Mouse (Mus musculus) urinary bladder, postnatal 14 days (tissue): ENCODE measurements at regions not wholly inside any gene's neighbourhood (a gene's known extent, or its start where the extent isn't known, plus 50 kb on each side); places are given as distances from the start of the nearest gene placed in this dataset.
"Not testable (repeated sequence)": the region's sequence is repeated elsewhere in the genome, so short reads cannot be mapped to it uniquely, and the experiment has no call there.

Experiments used
- DNase-seq: peaks from one replicate; pipeline ENCODE4 v3.0.0; 2021; ENCODE audit warnings: low spot score

- DNase-seq: no peak
Measured at GRCm38 (mm10) chrX:95366995-95367394, 77.7 kb downstream of the Amer1 start.

DNA sequence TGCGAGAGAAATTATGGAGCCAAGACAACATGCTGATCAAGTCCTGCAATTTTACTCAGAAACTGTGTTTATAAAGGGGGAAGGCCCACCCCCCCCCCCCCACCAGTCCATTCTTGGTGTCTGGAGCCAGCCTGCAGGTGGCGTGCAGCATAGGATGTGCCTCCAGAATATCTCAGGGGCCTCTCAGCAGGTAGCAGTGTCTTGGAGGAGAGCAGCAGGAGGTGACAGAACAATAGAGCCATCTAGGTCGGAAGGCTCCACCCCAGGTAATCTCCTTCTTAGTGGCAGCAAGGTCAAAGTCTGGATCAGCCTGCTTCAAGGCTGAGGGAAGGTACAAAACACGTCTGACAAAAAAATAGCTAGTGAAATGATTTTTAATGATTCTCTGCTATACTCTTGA lies 79.3 kb downstream of the Amer1 start:
- DNase-seq: not testable (repeated sequence)

DNA sequence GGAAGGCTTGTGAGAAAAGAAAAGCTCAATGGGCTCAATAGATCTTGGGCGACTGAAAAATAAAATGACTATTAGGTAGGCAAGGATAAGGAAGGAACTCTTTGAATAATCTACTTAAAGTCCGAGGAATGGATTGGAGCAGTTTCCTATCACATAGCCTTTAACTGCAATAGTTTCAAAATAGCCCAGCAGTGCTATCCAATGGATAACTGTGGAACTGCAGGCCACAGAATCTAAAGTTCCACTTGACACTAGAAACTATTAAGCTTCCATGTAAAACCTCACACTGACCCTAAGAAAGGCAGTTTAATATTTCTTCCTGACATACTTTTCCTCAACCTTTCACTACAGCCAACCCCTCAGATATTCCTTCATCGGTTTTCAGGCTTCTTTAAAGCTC lies 85.6 kb downstream of the Amer1 start:
- peak; percentile 4 for DNase-seq
